Mouse (Mus musculus) liver, embryonic 15.5 days (tissue): Measurements from ENCODE around the gene Ass1. TPM values are rescaled to one million over a fixed set of nuclear protein-coding genes. Genes with fewer than 3 reads are reported as not detected.

ENCODE experiments used
- ATAC-seq: fragments of 200-750 bp; cut with Nextera tagmentation; 2 replicates; pipeline ENCODE4 v1.8.0; 2017; ENCODE audit warnings: moderate number of reproducible peaks, mild to moderate bottlenecking, moderate library complexity; ENCODE audit not compliant: insufficient read depth
- H3K27ac ChIP-seq: fragments of 300-500 bp; sonication (generic); replicated peaks from 2 replicates; pipeline ENCODE4 v1.5.1; 2015; ENCODE audit warnings: mild to moderate bottlenecking, inconsistent platforms
- H3K27me3 ChIP-seq: fragments of 300-500 bp; sonication (generic); 2 replicates; pipeline ENCODE4 v1.6.1; 2015; ENCODE audit warnings: mild to moderate bottlenecking, inconsistent platforms
- H3K36me3 ChIP-seq: fragments of 300-500 bp; sonication (generic); replicated peaks from 2 replicates; pipeline ENCODE4 v1.6.1; 2015; ENCODE audit warnings: moderate library complexity, mild to moderate bottlenecking, inconsistent platforms
- H3K4me1 ChIP-seq: fragments of 300-500 bp; sonication (generic); replicated peaks from 2 replicates; pipeline ENCODE4 v1.6.1; 2015; ENCODE audit warnings: inconsistent platforms
- H3K4me2 ChIP-seq: fragments of 300-500 bp; sonication (generic); 2 replicates; pipeline ENCODE4 v1.6.1; 2015; ENCODE audit warnings: moderate library complexity, mild to moderate bottlenecking, inconsistent platforms
- H3K4me3 ChIP-seq: fragments of 300-500 bp; sonication (generic); replicated peaks from 2 replicates; pipeline ENCODE4 v1.5.1; 2015; ENCODE audit warnings: mild to moderate bottlenecking, inconsistent platforms
- H3K9ac ChIP-seq: fragments of 300-500 bp; sonication (generic); 2 replicates; pipeline ENCODE4 v1.6.1; 2015; ENCODE audit warnings: moderate library complexity, mild to moderate bottlenecking, inconsistent platforms
- H3K9me3 ChIP-seq: fragments of 300-500 bp; sonication (generic); replicated peaks from 2 replicates; pipeline ENCODE4 v1.6.1; 2016; ENCODE audit warnings: inconsistent platforms
- WGBS: fragments of 180-500 bp; shearing (Covaris S2); methylation state at CpG from one replicate; pipeline ENCODE4 v1.1.7; 2015; ENCODE audit warnings: mixed read lengths; ENCODE audit not compliant: insufficient replicate concordance; 5-methylcytosine and 5-hydroxymethylcytosine counted together
- polyA plus RNA-seq: library from polyadenylated mRNA; unstranded; fragments of >200 nt; fragmentation: Nextera tagmentation; extraction: Ambion mirVana; gene quantifications from 2 replicates; pipeline ENCODE4 v1.2.1, GENCODE M21; 2015

Ass1 gene
- polyA plus RNA-seq, 1 experiment from 2014 or later: 232 TPM

GRCm38 (mm10) chr2:31470683-31471385 lies 827 bp downstream of the Ass1 start:
- no peak for ATAC-seq
- Histone ChIP-seq H3K27ac (peak overlapping the region; percentile 38; the same call in 1 of the 2 replicates), H3K9me3 (no peaks in the 10 kb centered on the region), H3K9ac (peak overlapping the region; percentile 52), H3K36me3 (peaks cover 10% of the 10 kb centered on the region; the same call in 1 of the 2 replicates), H3K4me3 (peak overlapping the region; percentile 56), H3K27me3 (peaks cover 31% of the 10 kb centered on the region; the same call in 1 of the 2 replicates), H3K4me1 (peaks cover 34% of the 10 kb centered on the region), H3K4me2 (peak overlapping the region; percentile 72)
- 4% methylated on average over 17 of the region's 19 CpGs for WGBS

- Histone ChIP-seq H3K9ac (no peak overlapping the region), H3K27ac (peak overlapping the region; percentile 41; the same call in 1 of the 2 replicates), H3K27me3 (peaks cover 31% of the 10 kb centered on the region; the same call in 1 of the 2 replicates), H3K4me1 (peaks cover 34% of the 10 kb centered on the region), H3K9me3 (no peaks in the 10 kb centered on the region), H3K4me3 (peak overlapping the region; percentile 56), H3K36me3 (peaks cover 16% of the 10 kb centered on the region; the same call in 1 of the 2 replicates), H3K4me2 (peak overlapping the region; percentile 72)
- no peak for ATAC-seq
- WGBS: 43% methylated on average over 6 of the region's 6 CpGs
These were observed 1.6 kb downstream of the Ass1 start for GRCm38 (mm10) chr2:31471611-31472010.

GRCm38 (mm10) chr2:31472406-31473065 lies 2.5 kb downstream of the Ass1 start:
- no peak overlapping the region for H3K27ac ChIP-seq
- ATAC-seq: no peak
- H3K4me3 ChIP-seq: peak overlapping the region; percentile 56
- no peak overlapping the region for H3K9ac ChIP-seq
- peak overlapping the region; percentile 72 for H3K4me2 ChIP-seq
- peaks cover 24% of the 10 kb centered on the region for H3K36me3 ChIP-seq
- peaks cover 34% of the 10 kb centered on the region for H3K4me1 ChIP-seq
- WGBS: 36% methylated on average over 10 of the region's 10 CpGs
- H3K9me3 ChIP-seq: no peaks in the 10 kb centered on the region
- peaks cover 31% of the 10 kb centered on the region; the same call in 1 of the 2 replicates for H3K27me3 ChIP-seq

GRCm38 (mm10) chr2:31473941-31474340 lies 3.9 kb downstream of the Ass1 start:
- Histone ChIP-seq H3K9me3 (no peaks in the 10 kb centered on the region), H3K4me3 (no peak overlapping the region), H3K27me3 (peaks cover 31% of the 10 kb centered on the region; the same call in 1 of the 2 replicates), H3K27ac (no peak overlapping the region), H3K4me2 (no peak overlapping the region), H3K36me3 (peaks cover 28% of the 10 kb centered on the region), H3K4me1 (peaks cover 31% of the 10 kb centered on the region), H3K9ac (no peak overlapping the region)
- no peak for ATAC-seq
- 56% methylated on average over 4 of the region's 4 CpGs for WGBS

GRCm38 (mm10) chr2:31474686-31475085 lies 4.7 kb downstream of the Ass1 start:
- Histone ChIP-seq H3K27me3 (peaks cover 24% of the 10 kb centered on the region; the same call in 1 of the 2 replicates), H3K36me3 (peaks cover 28% of the 10 kb centered on the region), H3K4me1 (peaks cover 26% of the 10 kb centered on the region), H3K9me3 (no peaks in the 10 kb centered on the region), H3K27ac (no peak overlapping the region), H3K9ac (no peak overlapping the region), H3K4me2 (no peak overlapping the region), H3K4me3 (no peak overlapping the region)
- ATAC-seq: no peak
- WGBS: 67% methylated on average over 5 of the region's 5 CpGs

GRCm38 (mm10) chr2:31476107-31476820 lies 6.3 kb downstream of the Ass1 start:
- Histone ChIP-seq H3K4me2 (no peak overlapping the region), H3K27me3 (0 out of 2 replicates have a peak, but pooled peaks cover 11% of the 10 kb centered on the region), H3K9ac (no peak overlapping the region), H3K4me3 (no peak overlapping the region), H3K4me1 (peaks cover 11% of the 10 kb centered on the region; the same call in 1 of the 2 replicates), H3K9me3 (no peaks in the 10 kb centered on the region), H3K27ac (no peak overlapping the region), H3K36me3 (peaks cover 39% of the 10 kb centered on the region)
- 62% methylated on average over 10 of the region's 10 CpGs for WGBS
- ATAC-seq: no peak

- Histone ChIP-seq H3K27ac (no peak overlapping the region), H3K4me3 (no peak overlapping the region), H3K27me3 (no peaks in the 10 kb centered on the region), H3K9me3 (no peaks in the 10 kb centered on the region), H3K9ac (no peak overlapping the region), H3K4me1 (peaks cover 5% of the 10 kb centered on the region; the same call in 1 of the 2 replicates), H3K4me2 (no peak overlapping the region), H3K36me3 (peaks cover 40% of the 10 kb centered on the region)
- WGBS: 65% methylated on average over 12 of the region's 12 CpGs
- no peak for ATAC-seq
These were observed 7.5 kb downstream of the Ass1 start for GRCm38 (mm10) chr2:31477234-31478161.

GRCm38 (mm10) chr2:31482914-31483575 lies 13.0 kb downstream of the Ass1 start:
- H3K9ac ChIP-seq: no peak overlapping the region
- H3K27me3 ChIP-seq: no peaks in the 10 kb centered on the region
- H3K27ac ChIP-seq: no peak overlapping the region
- no peaks in the 10 kb centered on the region for H3K9me3 ChIP-seq
- 32% methylated on average over 8 of the region's 8 CpGs for WGBS
- H3K4me3 ChIP-seq: no peak overlapping the region
- ATAC-seq: no peak
- no peaks in the 10 kb centered on the region for H3K4me1 ChIP-seq
- H3K36me3 ChIP-seq: peaks cover 51% of the 10 kb centered on the region
- no peak overlapping the region for H3K4me2 ChIP-seq

- no peaks in the 10 kb centered on the region for H3K27me3 ChIP-seq
- WGBS: 43% methylated on average over 5 of the region's 5 CpGs
- H3K9ac ChIP-seq: no peak overlapping the region
- peaks cover 48% of the 10 kb centered on the region for H3K36me3 ChIP-seq
- no peak for ATAC-seq
- H3K9me3 ChIP-seq: no peaks in the 10 kb centered on the region
- no peak overlapping the region for H3K4me2 ChIP-seq
- H3K4me3 ChIP-seq: no peak overlapping the region
- no peaks in the 10 kb centered on the region for H3K4me1 ChIP-seq
- no peak overlapping the region for H3K27ac ChIP-seq
These were observed 14.2 kb downstream of the Ass1 start for GRCm38 (mm10) chr2:31484187-31484586.

GRCm38 (mm10) chr2:31489166-31489565 lies 19.2 kb downstream of the Ass1 start:
- no peak overlapping the region for H3K27ac ChIP-seq
- no peak overlapping the region for H3K9ac ChIP-seq
- H3K36me3 ChIP-seq: peaks cover 46% of the 10 kb centered on the region
- H3K9me3 ChIP-seq: no peaks in the 10 kb centered on the region
- ATAC-seq: no peak
- no peaks in the 10 kb centered on the region for H3K4me1 ChIP-seq
- H3K4me3 ChIP-seq: no peak overlapping the region
- H3K4me2 ChIP-seq: no peak overlapping the region
- WGBS: 69% methylated on average over 12 of the region's 12 CpGs
- no peaks in the 10 kb centered on the region for H3K27me3 ChIP-seq
